Mouse (Mus musculus) layer of hippocampus, postnatal 14 days (tissue): Measurements from ENCODE around the gene Zbtb7a. TPM values are rescaled to one million over a fixed set of nuclear protein-coding genes. Genes with fewer than 3 reads are reported as not detected.

Source experiments
- microRNA-seq, 2 experiments: library from miRNA; unstranded; fragments of <30 nt; microRNA quantifications; one replicate each; pipeline ENCODE4 v1.2.0; 2021
- total RNA-seq, 2 experiments: library from RNA; stranded (reverse); gene quantifications; 2 replicates each; pipeline ENCODE4 v1.2.3; 2021

Gene Zbtb7a
- total RNA-seq, 2 experiments from 2014 or later = 61.6 to 63.6 TPM

Small RNA genes lying within 50 kb of the gene (microRNA-seq; reads per million reads assigned to microRNA genes)
- gene Mir5615-1 = 0 reads per million in 2 experiments
- 0 reads per million in 2 experiments for gene Mir5615-2

Other genes with a start within 250 kb of the Zbtb7a start
- 100 to 1,000 TPM; 161 to 172 TPM for gene Timm13, start 234.3 kb upstream of the Zbtb7a start, total RNA-seq
- gene Lmnb2, start 217.0 kb upstream of the Zbtb7a start, total RNA-seq = 10 to 100 TPM; 18.2 to 21.5 TPM
- 10 to 100 TPM; 14.0 to 17.6 TPM for gene Gadd45b, start 205.1 kb upstream of the Zbtb7a start, total RNA-seq
- 100 to 1,000 TPM; 170 to 173 TPM for gene Gng7, start 120.3 kb upstream of the Zbtb7a start, total RNA-seq
- gene Diras1, start 109.6 kb upstream of the Zbtb7a start, total RNA-seq = 100 to 1,000 TPM; 100 to 105 TPM
- gene Slc39a3, start 97.8 kb upstream of the Zbtb7a start, total RNA-seq = 10 to 100 TPM; 63.9 to 70.2 TPM
- gene Sgta, start 75.0 kb upstream of the Zbtb7a start, total RNA-seq = 100 to 1,000 TPM; 169 to 174 TPM
- 10 to 100 TPM; 52.6 TPM for gene Thop1, start 65.2 kb upstream of the Zbtb7a start, total RNA-seq
- under 1 TPM; 0.17 to 0.46 TPM for gene Creb3l3, start 36.3 kb upstream of the Zbtb7a start, total RNA-seq
- 100 to 1,000 TPM; 132 to 134 TPM for gene Map2k2, start 29.3 kb upstream of the Zbtb7a start, total RNA-seq
- 10 to 100 TPM; 25.9 to 28.1 TPM for gene Pias4, start 32.7 kb downstream of the Zbtb7a start, total RNA-seq
- 1,000 to 10,000 TPM; 1,016 to 1,032 TPM for gene Eef2, start 41.4 kb downstream of the Zbtb7a start, total RNA-seq
- 10 to 100 TPM; 59.7 to 60.4 TPM for gene Dapk3, start 47.8 kb downstream of the Zbtb7a start, total RNA-seq
- not detected for gene 4930442H23Rik, start 48.6 kb downstream of the Zbtb7a start, total RNA-seq
- under 1 TPM in 1 of 2 experiments, not detected in 1; 0.26 TPM for gene Nmrk2, start 66.8 kb downstream of the Zbtb7a start, total RNA-seq
- 100 to 1,000 TPM; 149 to 157 TPM for gene Atcay, start 95.6 kb downstream of the Zbtb7a start, total RNA-seq
- 10 to 100 TPM; 58.8 to 63.0 TPM for gene Zfr2, start 97.9 kb downstream of the Zbtb7a start, total RNA-seq
- gene Matk, start 117.7 kb downstream of the Zbtb7a start, total RNA-seq = 100 to 1,000 TPM; 246 to 268 TPM
- 10 to 100 TPM; 36.5 to 50.4 TPM for gene Mrpl54, start 131.7 kb downstream of the Zbtb7a start, total RNA-seq
- 10 to 100 TPM; 39.9 to 41.8 TPM for gene Apba3, start 131.7 kb downstream of the Zbtb7a start, total RNA-seq
- 1 to 10 TPM; 1.6 to 2.5 TPM for gene Tjp3, start 156.4 kb downstream of the Zbtb7a start, total RNA-seq
- gene Pip5k1c, start 157.7 kb downstream of the Zbtb7a start, total RNA-seq = 100 to 1,000 TPM; 330 to 352 TPM
- gene Cactin, start 185.9 kb downstream of the Zbtb7a start, total RNA-seq = 10 to 100 TPM; 22.4 to 25.8 TPM
- 1 to 10 TPM; 1.8 to 2.2 TPM for gene Tbxa2r, start 193.5 kb downstream of the Zbtb7a start, total RNA-seq
- 1 to 10 TPM; 1.4 to 1.5 TPM for gene Gipc3, start 208.0 kb downstream of the Zbtb7a start, total RNA-seq
- 10 to 100 TPM; 24.0 to 40.0 TPM for gene Hmg20b, start 215.3 kb downstream of the Zbtb7a start, total RNA-seq
- gene Mfsd12, start 222.3 kb downstream of the Zbtb7a start, total RNA-seq = 10 to 100 TPM; 40.8 to 45.8 TPM
- gene 4930404N11Rik, start 230.6 kb downstream of the Zbtb7a start, total RNA-seq = 1 to 10 TPM in 1 of 2 experiments, under 1 TPM in 1; 0.92 to 1.0 TPM
- gene Fzr1, start 243.3 kb downstream of the Zbtb7a start, total RNA-seq = 10 to 100 TPM; 68.6 to 73.2 TPM
- 10 to 100 TPM; 73.7 to 74.3 TPM for gene Dohh, start 249.2 kb downstream of the Zbtb7a start, total RNA-seq
- 1 to 10 TPM; 3.1 to 4.5 TPM for gene Gm48551, start 249.2 kb downstream of the Zbtb7a start, total RNA-seq